10 mouse cellular contexts compared by ENCODE assay signal in the genomic region with DNA sequence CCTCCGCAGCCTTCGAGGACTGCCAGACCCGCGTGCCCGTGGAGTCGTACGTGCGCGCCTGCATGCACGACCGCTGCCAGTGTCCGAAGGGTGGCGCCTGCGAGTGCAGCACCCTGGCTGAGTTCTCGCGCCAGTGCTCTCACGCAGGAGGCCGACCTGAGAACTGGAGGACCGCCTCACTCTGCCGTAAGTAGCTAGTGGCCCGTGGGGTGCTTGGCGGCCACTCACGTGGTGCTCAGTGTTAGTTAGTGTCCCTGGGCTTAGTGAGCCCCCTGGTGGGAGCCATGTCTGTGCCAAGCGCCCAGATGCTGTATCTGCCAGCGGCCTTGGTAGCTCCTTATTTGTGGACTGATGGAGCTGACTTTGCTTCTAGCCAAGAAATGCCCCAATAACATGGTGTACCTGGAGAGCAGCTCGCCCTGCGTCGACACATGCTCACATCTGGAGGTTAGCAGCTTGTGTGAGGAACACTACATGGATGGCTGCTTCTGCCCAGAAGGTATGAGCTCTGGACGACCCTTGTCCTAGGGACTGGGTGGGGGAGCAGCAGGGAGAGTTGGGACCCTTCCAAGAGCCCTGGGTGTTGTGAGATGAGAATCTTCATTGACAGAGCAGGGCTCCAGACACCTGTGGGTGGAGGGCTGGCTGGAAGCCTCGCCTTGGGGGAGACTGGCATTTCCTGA. TPM values are rescaled to one million over a fixed set of nuclear protein-coding genes. Genes with fewer than 3 reads are reported as not detected.
DNase-seq lines count a peak whose midpoint lies in the region; ATAC-seq lines count a peak whose summit lies in the region.
"Had no signal": no experiment of that assay in that cellular context is flagged by ENCODE, and none has a peak within 500 bp of the region (broad histone marks: within the 10 kb centered on the region; RNA-seq: fewer than 3 reads in every experiment).

No protein-coding gene starts in this region.

- H3K9me3 ChIP-seq in heart, embryonic 10.5 days, result no peaks in the 10 kb centered on the region
- no peaks in the 10 kb centered on the region for H3K9me3 ChIP-seq in hindbrain, embryonic 15.5 days
- H3K9me3 ChIP-seq in neural tube, embryonic 13.5 days, result no peaks in the 10 kb centered on the region

- peak overlapping the region; percentile 16; the same call in 1 of the 2 replicates for H3K27ac ChIP-seq in heart, embryonic 10.5 days
- H3K27ac ChIP-seq in hindbrain, embryonic 15.5 days (replicated peaks), result no peak overlapping the region
- H3K27ac ChIP-seq in neural tube, embryonic 13.5 days (replicated peaks), result no peak overlapping the region

- 33% methylated on average over 30 of the region's 30 CpGs for WGBS in heart, embryonic 10.5 days
- WGBS in hindbrain, embryonic 15.5 days, result 63% methylated on average over 30 of the region's 30 CpGs
- WGBS in neural tube, embryonic 13.5 days, result 50% methylated on average over 30 of the region's 30 CpGs

- H3K9ac ChIP-seq in hindbrain, embryonic 15.5 days, result no peak overlapping the region
- H3K9ac ChIP-seq in neural tube, embryonic 13.5 days, result no peak overlapping the region

- H3K27me3 ChIP-seq in heart, embryonic 10.5 days (ENCODE audit: insufficient read depth, poor library complexity, severe bottlenecking), result peaks cover 67% of the 10 kb centered on the region
- H3K27me3 ChIP-seq in hindbrain, embryonic 15.5 days, result no peaks in the 10 kb centered on the region
- H3K27me3 ChIP-seq in neural tube, embryonic 13.5 days, result no peaks in the 10 kb centered on the region

- ATAC-seq in hindbrain, embryonic 15.5 days (ENCODE audit: low FRiP score, low read depth), result peak; percentile 48; the same call in 1 of the 2 replicates
- no peak for ATAC-seq in neural tube, embryonic 13.5 days (ENCODE audit: low read depth)

- no peaks in the 10 kb centered on the region for H3K36me3 ChIP-seq in heart, embryonic 10.5 days
- no peaks in the 10 kb centered on the region for H3K36me3 ChIP-seq in hindbrain, embryonic 15.5 days
- H3K36me3 ChIP-seq in neural tube, embryonic 13.5 days, result no peaks in the 10 kb centered on the region

- peak overlapping the region; percentile 42 for H3K4me3 ChIP-seq in heart, embryonic 10.5 days
- H3K4me3 ChIP-seq in hindbrain, embryonic 15.5 days, result no peak overlapping the region
- H3K4me3 ChIP-seq in neural tube, embryonic 13.5 days, result no peak overlapping the region
- H3K4me3 ChIP-seq: erythroblast, embryonic 14.5 days had no signal

- H3K4me1 ChIP-seq in heart, embryonic 10.5 days, result no peaks in the 10 kb centered on the region
- no peaks in the 10 kb centered on the region for H3K4me1 ChIP-seq in hindbrain, embryonic 15.5 days (replicated peaks)
- no peaks in the 10 kb centered on the region for H3K4me1 ChIP-seq in neural tube, embryonic 13.5 days (replicated peaks)

- no peak for DNase-seq in heart, embryonic 10.5 days (ENCODE audit: low spot score)
- DNase-seq in heart, adult 18-20 months, result no peak
- peak; percentile 36 for DNase-seq in embryo, embryonic 10.5 days (ENCODE audit: low spot score)
- DNase-seq in liver, result peak; percentile 19
- DNase-seq in frontal cortex, postnatal 25 days (ENCODE audit: low spot score in 2 of 2), result no peak
- no peak for DNase-seq in right cerebral cortex, adult 2 months (ENCODE audit: low spot score in 2 of 2)

- H3K4me2 ChIP-seq in hindbrain, embryonic 15.5 days, result peak overlapping the region; percentile 37
- H3K4me2 ChIP-seq in neural tube, embryonic 13.5 days, result peak overlapping the region; percentile 43

RNA-seq across cellular contexts. Expression of a gene that starts 3.6 kb away (rescaled TPM):
- polyA plus RNA-seq in heart, embryonic 10.5 days (2016; fragmentation: Nextera tagmentation; extraction: Ambion mirVana), result 0.09 and 0.21 TPM in 2 replicates
- total RNA-seq in heart, adult 18-20 months (2021), result under 1 TPM in 1 of 2 experiments, not detected in 1; 0.44 TPM
- 0.22 and 0.29 TPM in 2 replicates for polyA plus RNA-seq in hindbrain, embryonic 15.5 days (2015; fragmentation: Nextera tagmentation; extraction: Ambion mirVana)
- polyA plus RNA-seq in neural tube, embryonic 13.5 days (2015; fragmentation: Nextera tagmentation; extraction: Ambion mirVana), result 0.37 and 0.81 TPM in 2 replicates
- total RNA-seq: CH12.LX had no signal

RNA-seq across cellular contexts. Expression of a gene that starts 38.6 kb away (rescaled TPM):
- 0.09 and 0.13 TPM in 2 replicates for polyA plus RNA-seq in heart, embryonic 10.5 days (2016; fragmentation: Nextera tagmentation; extraction: Ambion mirVana)
- total RNA-seq in heart, adult 18-20 months (2021), result not detected
- polyA plus RNA-seq in hindbrain, embryonic 15.5 days (2015; fragmentation: Nextera tagmentation; extraction: Ambion mirVana), result 0.25 and 0.26 TPM in 2 replicates
- 0.17 and 0.20 TPM in 2 replicates for polyA plus RNA-seq in neural tube, embryonic 13.5 days (2015; fragmentation: Nextera tagmentation; extraction: Ambion mirVana)

Comparison
In these comparisons a context has a peak if more than half of its experiments do, and no peak if none do; other contexts are left out.
1. DNase-seq: peak in embryo, embryonic 10.5 days (single experiment) and liver (single experiment); none in heart, embryonic 10.5 days (single experiment), heart, adult 18-20 months (0 of 2), frontal cortex, postnatal 25 days (0 of 2) and right cerebral cortex, adult 2 months (0 of 2).